Mouse (Mus musculus) CH12.LX (cell line): ENCODE measurements around the gene Cobl.

Experiments
- CHD1 ChIP-seq: IDR thresholded peaks from 2 replicates; pipeline ENCODE4 v1.6.1; 2012; ENCODE audit warnings: low read depth, low read length, improper control_type of control experiment, inconsistent platforms
- CTCF ChIP-seq, 2 experiments: IDR thresholded peaks in 1 of 2; conservative IDR thresholded peaks in 1 of 2; 2 replicates each; pipeline ENCODE4 v1.5.1; 2011 to 2012; ENCODE audit warnings: low read depth in 2 of 2, low read length in 2 of 2, improper control_type of control experiment in 1 of 2, inconsistent platforms in 1 of 2, mild to moderate bottlenecking in 1 of 2, moderate library complexity in 1 of 2
- HCFC1 ChIP-seq: IDR thresholded peaks from 2 replicates; pipeline ENCODE4 v1.6.1; 2012; ENCODE audit warnings: low read depth, mild to moderate bottlenecking, inconsistent platforms, low read length, improper control_type of control experiment
- MAFK ChIP-seq: IDR thresholded peaks from 2 replicates; pipeline ENCODE4 v1.6.1; 2011; ENCODE audit warnings: low read length, improper control_type of control experiment; ENCODE audit not compliant: insufficient replicate concordance
- MEF2A ChIP-seq: IDR thresholded peaks from 2 replicates; pipeline ENCODE4 v1.6.1; 2014; ENCODE audit warnings: low read depth, mild to moderate bottlenecking, inconsistent platforms, low read length, improper control_type of control experiment, borderline replicate concordance
- POLR2A ChIP-seq: IDR thresholded peaks from 2 replicates; pipeline ENCODE4 v1.6.1; 2011; ENCODE audit warnings: low read depth, mild to moderate bottlenecking, improper control_type of control experiment, low read length
- POLR2AphosphoS2 ChIP-seq: IDR thresholded peaks from 2 replicates; pipeline ENCODE4 v1.6.1; 2011; ENCODE audit warnings: low read depth, low read length, improper control_type of control experiment
- TCF12 ChIP-seq: IDR thresholded peaks from 2 replicates; pipeline ENCODE4 v1.6.1; 2014; ENCODE audit warnings: low read depth, mild to moderate bottlenecking, inconsistent platforms, low read length, improper control_type of control experiment
- UBTF ChIP-seq: IDR thresholded peaks from 2 replicates; pipeline ENCODE4 v1.6.1; 2012; ENCODE audit warnings: low read depth, mild to moderate bottlenecking, inconsistent platforms, low read length, improper control_type of control experiment, moderate library complexity

GRCm38 (mm10) chr11:12443185-12443584 is 21.6 kb downstream of the Cobl start:
- TF ChIP-seq CTCF (conservative IDR thresholded peaks at IDR 0.05 in 1 of 2, IDR thresholded peaks at IDR 0.05 in 1 of 2; ENCODE audit: low read depth in 2 of 2, low read length in 2 of 2) (no peak), MAFK (no peak), POLR2AphosphoS2 (no peak), TCF12 (no peak), CHD1 (no peak), UBTF (no peak), POLR2A (no peak), HCFC1 (no peak), MEF2A (no peak)
